Mouse (Mus musculus) kidney, adult 2 months (tissue): ENCODE results near the gene Crebbp. TPM values are rescaled to one million over a fixed set of nuclear protein-coding genes. Genes with fewer than 3 reads are reported as not detected.
A peak's percentile ranks its signal among the peaks of the same experiment; 100 is the strongest.

ENCODE experiments used
- DNase-seq: peaks from one replicate; pipeline ENCODE4 v3.0.0; 2021
- H3K27ac ChIP-seq: fragments of 200-500 bp; 2 replicates; pipeline ENCODE4 v1.5.1; 2012; ENCODE audit warnings: low read depth, low read length, control low read depth, inconsistent platforms; ENCODE audit not compliant: insufficient read depth
- H3K27me3 ChIP-seq: fragments of 200-500 bp; replicated peaks from 2 replicates; pipeline ENCODE4 v1.6.1; 2012; ENCODE audit warnings: mild to moderate bottlenecking, moderate library complexity, low read length, inconsistent platforms; ENCODE audit not compliant: control insufficient read depth, insufficient read depth
- H3K36me3 ChIP-seq: fragments of 200-500 bp; 2 replicates; pipeline ENCODE4 v1.6.1; 2012; ENCODE audit warnings: mild to moderate bottlenecking, moderate library complexity, low read length, inconsistent platforms; ENCODE audit not compliant: control insufficient read depth, insufficient read depth
- H3K4me1 ChIP-seq: fragments of 200-500 bp; 2 replicates; pipeline ENCODE4 v1.6.1; 2011; ENCODE audit warnings: low read length; ENCODE audit not compliant: control insufficient read depth, insufficient read depth
- H3K4me3 ChIP-seq: fragments of 200-500 bp; 2 replicates; pipeline ENCODE4 v1.5.1; 2011; ENCODE audit warnings: mild to moderate bottlenecking, low read depth, low read length, control low read depth; ENCODE audit not compliant: insufficient read depth
- CTCF ChIP-seq: fragments of 200-500 bp; conservative IDR thresholded peaks from 2 replicates; pipeline ENCODE4 v1.5.1; 2011; ENCODE audit warnings: low read depth, mild to moderate bottlenecking, control low read depth, low read length, moderate library complexity, mixed read lengths; ENCODE audit not compliant: insufficient read depth, insufficient read length
- POLR2A ChIP-seq: fragments of 200-500 bp; IDR thresholded peaks from one replicate; pipeline ENCODE4 v1.6.1; 2011; ENCODE audit warnings: low read depth, low read length, control low read depth
- WGBS: fragments of 180-500 bp; shearing (Covaris S2); methylation state at CpG from one replicate; pipeline ENCODE4 v1.1.7; 2018; 5-methylcytosine and 5-hydroxymethylcytosine counted together
- polyA plus RNA-seq: library from polyadenylated mRNA; depleted of rRNA; stranded (reverse); fragments of >200 nt; gene quantifications from 2 replicates; pipeline ENCODE4 v1.2.3, GENCODE M21; 2012

Crebbp gene
- polyA plus RNA-seq, 1 experiment, result 27.1 TPM

DNA sequence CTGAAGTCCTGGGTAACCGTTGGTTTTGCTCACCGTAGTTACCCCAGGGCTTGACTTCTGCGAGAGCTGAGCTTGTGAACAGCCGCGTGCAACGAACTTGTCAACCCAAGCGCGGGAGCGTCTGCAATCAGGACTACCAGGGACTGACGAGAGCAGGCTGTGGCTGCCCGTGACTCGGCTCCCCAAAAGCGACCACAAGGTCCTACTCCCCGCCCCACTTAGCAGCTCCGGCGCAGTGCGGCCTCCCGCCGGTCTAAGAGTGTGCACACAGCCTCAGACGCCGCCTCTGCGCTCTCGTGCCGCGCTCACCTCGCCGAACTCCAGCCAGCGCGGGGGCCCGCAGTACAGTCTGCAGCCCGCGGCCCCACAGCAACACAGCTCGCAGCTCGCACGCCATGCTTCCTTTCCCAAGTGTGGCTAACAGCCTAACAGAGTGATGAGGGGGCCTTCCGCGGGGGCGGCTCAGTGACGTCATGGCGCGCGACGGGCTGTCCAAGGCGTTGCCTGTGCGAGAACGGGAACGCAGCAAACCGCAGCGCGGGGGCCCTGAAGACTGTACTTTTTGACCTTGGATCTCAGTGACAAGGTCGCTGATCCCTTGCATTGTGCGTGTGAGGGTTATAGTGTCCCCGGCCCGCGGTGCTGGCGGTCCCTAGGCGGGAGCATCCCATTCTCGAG, 136.3 kb downstream of the Crebbp start, which contains the start of gene Trap1:
Gene Trap1, minus strand, starts transcription at position 444 of the 678 bp plus-strand sequence.
- Histone ChIP-seq H3K27ac (peak within 1 kb of the TSS; percentile 94), H3K36me3 (no peaks in the 10 kb centered on the region), H3K4me1 (peaks cover 15% of the 10 kb centered on the region), H3K4me3 (peak within 1 kb of the TSS; percentile 84), H3K27me3 (no peaks in the 10 kb centered on the region)
- peak; percentile 96 for DNase-seq
- WGBS, result under 1% methylated on average over 58 of the region's 58 CpGs
- TF ChIP-seq CTCF (no peak), POLR2A (peak; percentile 48)

GRCm38 (mm10) chr16:4074836-4075235, 139.0 kb downstream of the Crebbp start:
- no peak for DNase-seq
- WGBS, result 52% methylated on average over 3 of the region's 3 CpGs
- Histone ChIP-seq H3K4me1 (peaks cover 15% of the 10 kb centered on the region), H3K4me3 (no peak overlapping the region), H3K36me3 (no peaks in the 10 kb centered on the region), H3K27me3 (no peaks in the 10 kb centered on the region), H3K27ac (no peak overlapping the region)
- no peak for TF ChIP-seq CTCF
- no peak for TF ChIP-seq POLR2A

GRCm38 (mm10) chr16:4074297-4074696, 139.5 kb downstream of the Crebbp start:
- Histone ChIP-seq H3K27ac (no peak overlapping the region), H3K36me3 (no peaks in the 10 kb centered on the region), H3K27me3 (no peaks in the 10 kb centered on the region), H3K4me3 (no peak overlapping the region), H3K4me1 (peaks cover 15% of the 10 kb centered on the region)
- no peak for TF ChIP-seq POLR2A
- TF ChIP-seq CTCF, result 0 out of 2 replicates have a peak, but pooled peaks have one; percentile 12
- DNase-seq, result no peak
- WGBS, result 41% methylated on average over 6 of the region's 6 CpGs

DNA sequence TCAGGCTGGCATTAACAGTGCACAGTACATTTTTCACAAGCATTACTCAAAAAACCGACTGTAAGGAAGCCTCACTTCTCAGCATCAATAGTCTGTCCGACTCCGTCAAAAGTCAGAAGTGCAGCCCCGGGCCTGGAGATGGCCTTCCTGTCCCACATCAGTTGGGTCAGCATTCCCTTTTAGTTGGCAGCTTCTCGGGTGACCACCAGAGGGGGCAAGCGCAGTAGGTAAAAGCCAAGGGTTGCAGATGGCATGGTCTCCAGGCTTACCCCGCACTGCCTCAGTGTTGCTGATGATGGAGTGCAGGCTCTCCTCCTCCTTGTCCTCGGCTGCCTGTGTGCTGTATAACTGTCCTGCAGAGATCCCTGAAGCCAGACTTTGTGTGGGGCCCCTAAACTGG, 145.2 kb downstream of the Crebbp start:
- peak; percentile 66 for DNase-seq
- 37% methylated on average over 8 of the region's 8 CpGs for WGBS
- peaks cover 2% of the 10 kb centered on the region; the same call in 1 of the 2 replicates for H3K36me3 ChIP-seq
- TF ChIP-seq POLR2A, result no peak
- TF ChIP-seq CTCF, result peak; percentile 80
- H3K4me1 ChIP-seq, result no peaks in the 10 kb centered on the region
- H3K4me3 ChIP-seq, result no peak overlapping the region
- no peaks in the 10 kb centered on the region for H3K27me3 ChIP-seq
- no peak overlapping the region for H3K27ac ChIP-seq

DNA sequence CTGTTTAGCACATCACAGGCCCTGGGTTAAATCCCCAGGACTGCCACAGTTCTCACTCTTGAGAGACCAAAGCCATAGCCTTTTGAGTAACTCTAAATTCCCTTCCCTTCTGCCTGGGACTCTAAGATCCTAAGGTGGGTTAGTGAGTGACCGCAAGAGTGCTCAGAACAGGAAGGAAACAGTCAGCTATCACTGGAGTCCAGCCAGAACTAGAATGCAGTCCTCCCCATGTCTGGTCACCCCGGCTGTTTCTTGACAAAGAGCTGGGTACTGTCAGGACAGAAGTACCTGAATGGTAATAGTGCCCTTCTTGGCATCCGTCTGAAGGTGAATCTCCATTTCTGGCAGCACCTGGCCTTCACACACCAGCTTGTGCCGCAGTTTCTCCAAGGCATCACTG, 148.9 kb downstream of the Crebbp start:
- no peak for TF ChIP-seq CTCF
- no peak for TF ChIP-seq POLR2A
- no peak for DNase-seq
- Histone ChIP-seq H3K27ac (no peak overlapping the region), H3K4me3 (no peak overlapping the region), H3K27me3 (no peaks in the 10 kb centered on the region), H3K4me1 (no peaks in the 10 kb centered on the region), H3K36me3 (peaks cover 2% of the 10 kb centered on the region; the same call in 1 of the 2 replicates)
- WGBS, result 88% methylated on average over 4 of the region's 4 CpGs

DNA sequence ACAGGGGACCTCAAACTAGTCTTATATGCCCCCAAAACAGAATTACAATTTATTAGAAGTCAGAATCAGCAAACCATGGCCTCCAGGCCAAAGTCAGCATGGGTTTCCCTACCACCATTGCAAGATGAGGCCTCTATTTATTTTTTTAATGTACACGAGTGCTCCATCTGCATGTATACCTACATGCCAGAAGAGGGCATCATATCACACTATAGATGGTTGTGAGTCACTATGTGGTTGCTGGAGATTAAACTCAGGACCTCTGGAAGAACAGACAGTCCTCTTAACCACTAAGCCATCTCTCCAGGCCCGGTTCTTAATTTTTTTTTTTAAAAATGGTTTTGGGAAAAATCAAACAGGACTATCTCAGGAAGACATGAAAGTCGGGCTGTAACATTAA, 160.0 kb downstream of the Crebbp start:
- no peaks in the 10 kb centered on the region; the same call in none of the 2 replicates for H3K36me3 ChIP-seq
- no peaks in the 10 kb centered on the region; the same call in 1 of the 2 replicates for H3K4me1 ChIP-seq
- H3K27ac ChIP-seq, result no peak overlapping the region
- 81% methylated on average over 3 of the region's 3 CpGs for WGBS
- no peak for DNase-seq
- no peaks in the 10 kb centered on the region for H3K27me3 ChIP-seq
- TF ChIP-seq POLR2A, result no peak
- no peak for TF ChIP-seq CTCF
- H3K4me3 ChIP-seq, result no peak overlapping the region

- peak; percentile 65 for DNase-seq
- 60% methylated on average over 4 of the region's 4 CpGs for WGBS
- no peak overlapping the region for H3K27ac ChIP-seq
- no peaks in the 10 kb centered on the region for H3K27me3 ChIP-seq
- H3K36me3 ChIP-seq, result no peaks in the 10 kb centered on the region; the same call in none of the 2 replicates
- no peaks in the 10 kb centered on the region; the same call in 1 of the 2 replicates for H3K4me1 ChIP-seq
- no peak overlapping the region for H3K4me3 ChIP-seq
- no peak for TF ChIP-seq CTCF
- no peak for TF ChIP-seq POLR2A
Observed at GRCm38 (mm10) chr16:4052601-4053000, 161.2 kb downstream of the Crebbp start.
